Mouse (Mus musculus): ENCODE measurements around the gene Enpp7.
A peak's percentile ranks its signal among the peaks of the same experiment; 100 is the strongest.

Gene Enpp7

GRCm38 (mm10) chr11:118998540-118999265 is 10.7 kb downstream of the Enpp7 start:
- no peak for DNase-seq (ENCODE audit: low read depth)

DNA sequence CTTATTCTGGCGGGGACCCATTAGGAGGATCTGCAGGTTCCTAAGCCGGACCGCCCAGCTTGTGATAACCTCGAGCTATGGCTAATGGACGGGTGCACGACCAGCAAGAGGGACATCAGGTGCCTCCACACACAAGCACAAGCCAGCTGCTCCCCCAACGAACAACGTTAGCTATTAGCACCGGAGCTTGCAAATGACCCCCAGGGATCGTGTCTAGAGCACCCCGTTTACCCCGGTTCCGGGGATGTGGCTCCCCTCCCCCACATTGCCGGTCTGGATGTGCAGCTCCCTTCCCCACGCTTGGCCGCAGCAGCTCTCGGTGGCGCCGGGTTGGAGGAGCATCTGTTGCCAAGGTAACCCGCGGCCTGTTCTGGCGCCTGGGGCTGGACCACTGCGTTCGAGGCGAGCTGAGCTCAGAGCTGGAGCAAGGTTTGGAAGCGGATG is 11.4 kb downstream of the Enpp7 start:
- no peak for DNase-seq (ENCODE audit: low read depth)

DNA sequence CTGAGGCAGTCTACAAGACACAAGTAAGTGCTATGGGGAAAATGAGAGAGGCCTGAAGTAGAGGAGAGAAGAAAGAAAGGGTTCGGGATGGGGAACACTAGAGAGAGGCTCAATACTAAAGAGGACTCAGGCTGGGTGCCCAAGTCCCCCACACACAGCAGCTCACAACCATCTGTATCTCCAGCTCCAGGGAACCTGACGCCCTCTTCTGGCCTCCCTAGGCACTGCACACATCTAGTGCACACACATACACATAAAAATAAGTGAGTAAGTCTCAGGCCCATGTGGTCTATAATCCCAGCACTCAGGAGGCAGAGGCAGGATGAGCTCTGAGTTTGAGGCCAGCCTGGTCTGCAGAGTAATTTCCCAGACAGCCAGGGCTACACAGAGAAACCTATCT is 12.9 kb downstream of the Enpp7 start:
- DNase-seq (ENCODE audit: low read depth): no peak

DNA sequence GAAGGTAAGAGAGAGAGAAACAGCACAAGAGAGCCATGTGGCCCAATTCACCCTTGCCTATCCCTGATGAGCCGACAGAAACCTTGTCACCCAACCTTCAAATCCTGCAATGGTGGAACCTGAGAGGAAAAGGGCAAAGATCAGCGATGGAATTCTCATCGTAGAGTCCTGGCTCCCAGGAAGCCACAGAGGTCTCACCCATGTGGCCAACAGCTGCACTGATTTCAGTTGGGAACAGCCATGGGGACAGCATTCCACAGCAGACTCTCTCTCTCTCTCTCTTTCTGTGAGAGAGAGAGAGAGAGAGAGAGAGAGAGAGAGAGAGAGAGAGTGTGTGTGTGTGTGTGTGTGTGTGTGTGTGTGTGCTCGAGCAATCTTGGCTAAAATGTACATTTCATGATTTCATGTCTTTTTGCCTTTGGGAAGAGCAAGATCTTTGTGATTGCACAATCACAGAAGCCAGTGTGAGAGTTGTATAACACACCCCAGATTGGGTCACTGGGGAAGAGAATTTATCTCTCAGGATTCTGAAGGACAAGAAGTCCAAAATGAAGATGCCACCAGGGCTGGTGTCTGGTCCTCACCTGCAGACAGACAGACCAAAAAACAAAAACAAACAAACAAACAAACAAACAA is 13.6 kb downstream of the Enpp7 start:
- DNase-seq (ENCODE audit: low read depth): no peak

GRCm38 (mm10) chr11:119005547-119006275 is 17.7 kb downstream of the Enpp7 start:
- DNase-seq (ENCODE audit: low read depth): no peak

GRCm38 (mm10) chr11:119006462-119006861 is 18.5 kb downstream of the Enpp7 start:
- DNase-seq (ENCODE audit: low read depth): no peak

DNA sequence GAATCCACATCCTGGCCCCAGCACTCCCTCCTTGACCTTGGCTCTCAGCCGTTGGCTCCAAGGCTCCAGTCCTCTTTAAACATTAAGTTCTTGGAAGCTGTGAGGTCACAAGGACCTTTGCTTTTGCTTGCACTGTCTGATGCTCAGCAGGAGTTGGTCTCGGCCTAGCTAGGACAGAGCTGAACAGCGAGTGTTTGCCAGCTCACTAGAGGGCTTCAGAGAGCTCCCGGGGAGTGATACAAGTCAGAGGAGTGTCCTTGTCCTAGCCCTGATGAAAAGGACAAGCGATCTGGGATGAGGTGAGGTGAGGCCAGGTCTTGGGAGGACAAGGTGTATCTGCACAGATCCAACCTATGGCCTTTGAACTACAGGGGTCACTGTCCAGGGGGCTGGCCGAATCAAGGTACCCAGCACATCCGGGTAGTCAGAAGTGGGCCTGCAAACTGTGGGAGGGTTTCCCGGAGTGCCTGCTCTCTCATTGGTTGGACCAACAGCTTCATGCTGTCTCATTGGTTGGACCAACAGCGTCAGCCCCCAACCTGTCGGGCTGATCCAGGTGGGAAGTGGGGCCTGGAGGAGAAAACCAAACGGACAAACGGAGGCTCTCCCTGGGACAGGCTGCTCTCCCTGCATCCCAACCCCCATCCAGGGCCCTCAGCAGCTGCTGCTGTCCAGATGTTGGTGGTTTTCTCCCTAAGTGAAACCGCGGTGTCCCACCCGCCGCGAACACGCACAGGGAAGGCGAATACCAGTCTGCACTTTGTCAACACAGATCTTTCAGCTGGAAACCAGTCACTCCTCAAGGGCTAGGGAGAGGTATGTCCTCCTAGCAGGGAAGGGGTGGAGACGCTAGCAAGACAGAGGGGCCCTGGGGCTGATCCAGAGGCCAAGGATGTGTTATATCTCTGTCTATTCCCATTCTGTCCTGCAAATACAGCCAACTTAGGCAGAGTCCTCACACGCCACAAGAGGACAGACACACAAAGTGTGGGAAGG is 19.8 kb downstream of the Enpp7 start:
- DNase-seq (ENCODE audit: low read depth): no peak

DNA sequence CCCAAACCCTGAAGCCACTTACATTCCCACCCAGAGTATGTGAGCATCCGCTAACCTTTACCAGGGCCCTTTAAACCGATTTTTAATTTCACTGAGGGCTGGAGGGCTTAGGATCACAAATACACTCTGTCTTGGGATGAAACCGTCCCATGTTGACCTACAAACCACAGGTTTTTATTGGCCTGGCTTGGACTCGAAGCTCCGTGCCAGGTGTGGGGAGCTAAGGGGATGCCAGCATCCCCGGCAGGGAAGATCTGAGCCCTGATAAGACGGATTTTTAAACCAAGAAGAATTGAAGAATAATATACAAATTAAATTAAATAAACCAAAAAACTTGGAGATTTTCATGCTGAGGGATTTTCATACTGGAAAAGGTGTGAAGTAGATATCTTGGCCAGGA is 26.5 kb downstream of the Enpp7 start:
- no peak for DNase-seq (ENCODE audit: low read depth)

GRCm38 (mm10) chr11:119017506-119017905 is 29.5 kb downstream of the Enpp7 start:
- DNase-seq (ENCODE audit: low read depth): no peak

- DNase-seq (ENCODE audit: low read depth): peak; percentile 61
Measured at GRCm38 (mm10) chr11:119021180-119021579, 33.2 kb downstream of the Enpp7 start.

DNA sequence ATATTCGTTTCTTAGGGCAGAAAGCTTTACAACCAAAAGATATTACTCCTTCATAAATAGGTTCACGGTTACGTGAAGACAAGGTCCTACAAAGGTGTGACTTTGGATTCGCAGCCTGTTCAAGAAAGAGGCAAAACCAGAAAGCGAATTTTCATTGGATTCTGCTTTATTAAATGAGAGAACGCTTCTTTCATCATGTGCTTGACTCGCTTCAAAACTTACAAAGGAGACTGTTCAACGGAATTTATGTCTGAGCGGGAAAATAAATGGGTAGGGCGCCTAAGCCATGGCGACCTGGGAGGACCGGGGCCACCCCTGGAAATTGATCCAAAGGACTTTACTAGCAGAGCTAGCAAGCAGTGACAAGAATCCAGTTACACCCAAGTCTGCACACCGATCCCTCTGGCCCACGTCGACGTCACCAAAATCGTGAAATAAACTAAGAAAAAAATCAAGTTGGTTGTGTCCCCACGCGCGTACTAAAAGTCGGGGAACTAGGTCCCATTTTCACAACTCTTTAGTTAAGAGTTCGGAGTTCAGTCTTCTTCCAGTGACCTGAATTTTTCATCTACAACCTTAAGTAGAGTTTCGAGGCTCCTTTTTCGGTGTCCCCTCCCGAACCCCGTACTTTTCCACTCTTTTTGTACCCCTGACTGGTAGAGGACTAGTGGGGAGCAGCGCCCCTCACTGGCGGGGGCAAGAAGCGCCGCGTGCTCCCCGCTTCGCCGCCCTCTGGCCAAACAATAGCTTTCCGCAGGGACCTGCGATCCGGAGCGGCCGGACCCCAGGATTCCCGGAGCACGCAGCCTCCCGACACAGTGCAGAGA is 34.3 kb downstream of the Enpp7 start:
- DNase-seq (ENCODE audit: low read depth): no peak

- DNase-seq (ENCODE audit: low read depth): no peak
Measured at GRCm38 (mm10) chr11:119022895-119023615, 35.1 kb downstream of the Enpp7 start, which contains the start of gene Cbx2. Gene Cbx2, plus strand, starts transcription at chr11:119022962.

DNA sequence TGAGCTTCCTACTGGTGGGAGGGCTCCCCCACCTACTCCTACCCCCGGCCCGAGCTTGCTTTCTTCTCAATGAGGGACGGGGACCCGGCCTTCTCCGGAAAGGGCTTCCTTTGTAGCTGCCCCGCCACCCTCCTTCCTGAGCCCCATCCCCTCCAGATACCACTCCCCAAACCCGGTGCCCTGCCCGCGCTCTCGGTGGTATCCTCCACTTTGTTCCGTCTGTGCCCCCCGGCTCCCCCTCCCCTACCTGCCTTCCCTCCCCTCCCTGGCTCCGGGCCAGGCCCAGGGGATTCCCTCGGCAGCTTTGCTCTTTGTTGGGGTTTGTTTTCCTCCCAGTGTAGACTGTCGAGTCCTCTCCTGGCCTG is 35.6 kb downstream of the Enpp7 start:
- no peak for DNase-seq (ENCODE audit: low read depth)

DNA sequence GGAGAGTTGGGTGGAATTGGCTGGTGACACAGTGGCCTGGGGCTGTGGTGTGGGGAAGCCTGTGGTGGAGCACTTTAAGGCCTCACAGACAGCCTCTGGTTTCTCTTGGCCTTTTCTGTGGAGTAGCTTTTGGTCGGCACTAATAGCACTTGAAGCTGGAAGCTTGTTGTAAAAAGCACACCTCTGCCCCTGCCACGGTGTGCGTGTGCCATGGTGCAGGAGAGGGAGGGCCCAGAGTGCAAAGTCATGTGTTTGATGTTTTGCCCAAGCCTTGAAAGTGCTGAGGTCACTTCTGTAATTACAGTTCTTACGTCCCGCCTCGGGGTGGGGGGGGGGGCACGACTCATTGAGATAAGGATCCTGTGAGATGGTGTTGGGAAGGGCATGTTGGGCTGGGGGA is 36.3 kb downstream of the Enpp7 start:
- DNase-seq (ENCODE audit: low read depth): no peak

GRCm38 (mm10) chr11:119026203-119026602 is 38.2 kb downstream of the Enpp7 start:
- no peak for DNase-seq (ENCODE audit: low read depth)

DNA sequence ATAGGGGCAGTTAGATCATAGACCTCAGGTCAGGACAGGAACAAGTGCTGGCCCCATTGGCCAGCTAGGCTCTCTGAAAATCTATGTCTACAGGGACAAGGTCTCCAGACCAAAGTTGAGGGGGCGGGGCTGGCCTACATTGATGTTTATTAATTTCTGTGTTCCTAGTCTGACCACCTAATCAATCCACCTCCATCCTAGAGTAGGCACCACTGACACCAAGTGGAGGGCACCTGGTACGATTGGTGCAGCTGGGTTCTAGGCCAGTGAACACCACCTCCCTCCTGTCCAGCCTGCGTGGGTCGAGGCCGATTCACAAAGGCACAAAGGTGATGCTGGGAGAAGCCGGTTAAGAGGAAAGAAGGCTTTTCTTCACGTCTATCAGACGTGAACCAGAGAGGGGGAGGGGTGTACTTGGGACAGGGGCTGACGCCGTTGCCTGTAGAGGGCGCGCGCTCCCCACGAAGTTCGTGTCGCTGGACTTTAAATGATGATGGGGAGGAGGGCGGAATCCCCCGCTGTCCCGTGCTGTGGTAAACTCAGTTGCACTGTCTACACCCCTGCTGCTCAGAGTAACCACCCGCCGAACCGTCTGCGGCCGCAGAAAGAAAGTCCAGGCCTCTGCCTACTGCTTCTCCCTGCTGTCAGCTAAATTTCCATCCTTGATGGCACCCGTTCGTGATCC is 46.0 kb downstream of the Enpp7 start:
- no peak for DNase-seq (ENCODE audit: low read depth)

DNA sequence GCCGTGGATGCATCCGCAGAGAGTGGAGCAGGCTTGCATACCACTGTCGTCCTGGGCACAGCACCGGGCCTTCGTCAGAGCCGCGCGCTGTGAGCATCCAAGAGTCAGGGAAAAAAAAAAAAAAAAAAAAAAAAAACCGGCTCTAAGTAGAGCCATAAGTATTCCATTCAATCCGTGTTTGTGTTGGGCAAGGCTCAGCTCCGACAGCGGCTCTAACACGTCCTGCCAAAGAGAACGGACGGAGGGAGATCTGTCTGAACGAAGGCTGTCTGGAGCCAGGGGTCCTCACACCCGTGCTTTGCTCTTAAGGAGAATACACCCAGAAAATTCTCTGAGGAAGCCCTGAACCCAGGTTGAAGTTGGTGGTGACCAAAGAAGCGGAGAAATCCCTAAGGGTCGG is 46.6 kb downstream of the Enpp7 start:
- no peak for DNase-seq (ENCODE audit: low read depth)

DNA sequence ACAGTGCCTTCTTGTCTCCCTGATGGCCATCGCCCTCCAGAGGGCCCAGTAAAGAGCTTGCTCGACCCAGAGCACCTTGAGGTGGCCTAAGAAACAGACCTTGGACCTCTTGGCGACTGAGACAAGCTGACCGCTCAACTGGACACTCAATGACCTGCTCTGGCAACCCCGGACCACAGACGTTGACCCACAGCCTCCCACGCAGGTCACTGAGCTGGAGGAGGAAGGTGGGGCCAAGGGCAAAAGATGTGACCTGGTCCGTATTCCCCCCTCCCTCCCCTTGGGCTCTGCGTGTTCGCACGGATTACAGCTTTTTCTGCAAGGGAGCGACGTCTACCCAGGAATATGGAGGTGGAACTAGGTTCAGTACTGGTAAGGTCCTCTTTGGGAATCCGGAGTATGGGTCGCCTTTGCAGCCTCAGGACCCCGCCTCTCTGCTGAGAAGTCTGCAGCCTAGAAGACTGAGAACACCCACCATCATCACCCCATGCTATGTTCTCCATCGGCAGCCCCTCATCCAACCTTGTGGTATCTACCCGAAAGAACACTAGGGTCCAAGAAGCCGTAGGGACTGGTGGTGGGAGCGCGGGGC is 47.2 kb downstream of the Enpp7 start:
- no peak for DNase-seq (ENCODE audit: low read depth)

- DNase-seq (ENCODE audit: low read depth): no peak
Measured at GRCm38 (mm10) chr11:119035686-119036165, 47.7 kb downstream of the Enpp7 start.
